Mouse (Mus musculus) cerebellum, adult 18-20 months (tissue): ENCODE results near the gene Ppp1r10.

Source experiments
- DNase-seq, 2 experiments: peaks; one replicate each; pipeline ENCODE4 v3.0.0; 2021

Gene Ppp1r10

DNA sequence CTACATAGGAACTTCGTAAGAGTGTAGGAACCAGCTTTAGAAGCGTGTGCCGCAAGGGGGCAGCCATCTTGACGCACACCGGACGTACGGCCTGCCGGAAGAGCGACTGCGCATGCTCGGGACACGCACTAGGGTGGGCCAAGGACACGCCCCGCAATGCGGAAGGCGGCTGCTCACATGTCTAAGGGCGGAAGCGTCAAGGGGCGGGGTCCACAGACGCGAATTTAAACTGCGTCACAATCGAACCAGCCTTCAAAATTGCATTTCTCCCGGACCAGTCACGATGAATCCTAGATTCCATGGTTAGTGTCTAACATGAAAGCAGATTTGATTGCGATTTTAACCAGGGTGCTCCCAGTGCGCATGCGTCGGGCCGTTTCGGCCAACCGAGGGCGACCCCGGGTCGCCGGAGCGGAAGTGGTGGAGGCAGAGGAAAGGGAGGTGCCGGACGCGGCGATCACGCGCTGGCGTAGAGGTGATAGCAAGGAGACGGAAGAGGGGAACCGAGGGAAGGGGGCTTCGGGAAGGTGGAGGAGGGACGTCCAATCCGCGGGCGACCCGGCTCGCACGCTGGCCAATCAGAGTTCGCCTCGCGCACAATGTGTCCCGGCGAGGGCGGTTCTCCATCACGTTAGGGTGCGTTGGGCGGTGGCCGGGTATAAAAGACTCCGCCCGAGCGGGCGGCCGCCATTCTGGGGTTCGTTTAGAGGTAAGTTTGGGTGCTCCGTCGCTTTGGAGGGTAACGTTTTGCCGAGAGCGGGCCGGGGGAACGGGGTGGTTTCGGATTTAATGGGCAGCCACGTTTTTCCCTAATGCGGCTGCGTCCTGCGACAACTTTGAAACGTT, at the start of gene Ppp1r10, which contains the start of gene Mrps18b:
Gene Ppp1r10 (plus strand): TSS at position 138 of the 846 bp plus-strand sequence.
Gene Mrps18b (minus strand): TSS at position 93 of the 846 bp plus-strand sequence.
- peak; percentile 98 to 100 for DNase-seq

DNA sequence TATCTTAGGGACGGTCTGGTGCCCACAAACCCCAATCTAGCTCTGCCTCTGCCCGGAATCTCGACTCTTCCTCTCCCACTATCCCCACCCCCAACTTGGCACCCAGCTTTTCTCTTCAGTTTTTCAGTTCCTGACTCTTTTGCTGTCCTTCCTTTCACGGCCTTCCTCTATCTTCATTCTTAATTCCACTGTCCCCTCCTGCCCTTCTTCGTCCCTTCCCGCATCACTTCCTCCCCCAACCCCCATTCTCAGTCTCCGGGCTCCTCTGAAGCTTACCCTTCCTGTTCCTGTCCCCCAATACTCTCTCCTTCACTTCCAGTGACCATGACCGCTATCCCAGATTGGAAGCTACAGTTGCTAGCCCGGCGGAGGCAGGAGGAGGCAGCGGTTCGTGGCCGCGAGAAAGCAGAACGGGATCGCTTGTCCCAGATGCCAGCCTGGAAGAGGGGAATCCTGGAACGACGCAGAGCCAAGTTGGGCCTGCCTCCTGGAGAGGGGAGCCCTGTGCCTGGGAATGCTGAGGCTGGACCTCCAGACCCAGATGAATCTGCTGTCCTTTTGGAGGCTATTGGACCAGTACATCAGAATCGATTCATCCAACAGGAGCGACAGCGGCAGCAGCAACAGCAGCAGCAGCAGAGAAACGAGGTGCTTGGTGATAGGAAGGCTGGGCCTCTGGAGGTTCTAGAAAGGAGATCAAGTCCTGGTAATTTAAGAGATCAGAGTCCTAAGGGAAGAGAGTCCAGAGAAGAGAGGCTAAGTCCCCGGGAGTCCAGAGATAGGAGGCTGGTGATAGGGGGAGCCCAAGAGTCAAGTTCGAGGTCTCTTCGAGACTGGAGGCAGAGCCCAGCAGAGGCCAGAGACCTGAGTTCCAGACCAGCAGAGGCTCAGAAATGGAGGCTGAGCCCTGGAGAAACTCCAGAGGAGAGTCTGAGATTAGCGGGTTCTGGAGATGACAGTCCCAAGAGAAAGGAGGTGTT, 49.0 kb upstream of the Ppp1r10 start:
- DNase-seq: peak; percentile 40 to 47

DNA sequence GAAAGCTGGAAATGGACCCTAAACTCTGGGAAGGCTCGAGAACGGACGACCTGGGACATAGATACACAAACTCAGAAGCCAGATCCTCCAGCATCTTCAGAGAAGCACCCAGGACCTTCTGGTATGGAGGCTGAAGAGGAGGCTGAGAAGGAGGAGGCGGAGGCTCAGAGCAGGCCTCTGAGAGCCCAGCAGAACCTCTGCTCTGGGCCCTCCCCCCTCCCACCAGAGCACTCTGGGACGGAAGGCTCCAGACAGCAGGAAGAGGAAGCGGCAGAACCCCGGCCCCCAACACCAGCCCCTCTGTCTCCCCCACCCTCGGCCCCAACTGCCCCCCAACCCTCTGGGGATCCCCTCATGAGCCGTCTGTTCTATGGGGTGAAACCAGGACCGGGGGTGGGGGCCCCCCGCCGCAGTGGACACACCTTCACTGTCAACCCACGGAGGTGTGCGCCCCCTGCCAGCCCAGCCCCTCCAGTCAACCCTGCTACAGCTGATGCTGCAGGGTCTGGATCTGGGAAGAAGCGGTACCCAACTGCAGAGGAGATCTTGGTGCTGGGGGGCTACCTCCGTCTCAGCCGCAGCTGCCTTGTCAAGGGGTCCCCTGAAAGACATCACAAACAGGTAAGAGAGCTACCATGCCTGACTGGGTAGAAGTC, 47.9 kb upstream of the Ppp1r10 start:
- no peak for DNase-seq

DNA sequence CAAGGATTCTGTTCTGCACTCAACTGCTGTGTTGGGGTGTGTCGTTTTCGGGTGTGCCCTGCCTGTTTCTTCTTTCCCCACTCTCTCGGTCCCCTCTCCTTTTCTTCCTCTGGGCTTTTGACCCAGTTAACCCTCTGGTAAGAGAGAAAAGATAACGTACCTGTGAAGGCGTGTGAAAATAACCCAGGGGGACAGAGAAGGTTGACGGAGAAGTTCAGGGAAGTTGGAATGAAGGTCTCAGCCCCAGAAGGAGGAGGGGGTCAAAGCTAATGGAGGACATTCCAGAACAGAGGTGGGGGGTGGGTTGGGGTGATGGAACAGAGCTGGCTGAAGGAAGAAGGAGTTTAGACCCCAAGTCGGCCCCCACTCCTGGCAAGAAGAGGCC, 47.3 kb upstream of the Ppp1r10 start:
- DNase-seq: no peak

DNA sequence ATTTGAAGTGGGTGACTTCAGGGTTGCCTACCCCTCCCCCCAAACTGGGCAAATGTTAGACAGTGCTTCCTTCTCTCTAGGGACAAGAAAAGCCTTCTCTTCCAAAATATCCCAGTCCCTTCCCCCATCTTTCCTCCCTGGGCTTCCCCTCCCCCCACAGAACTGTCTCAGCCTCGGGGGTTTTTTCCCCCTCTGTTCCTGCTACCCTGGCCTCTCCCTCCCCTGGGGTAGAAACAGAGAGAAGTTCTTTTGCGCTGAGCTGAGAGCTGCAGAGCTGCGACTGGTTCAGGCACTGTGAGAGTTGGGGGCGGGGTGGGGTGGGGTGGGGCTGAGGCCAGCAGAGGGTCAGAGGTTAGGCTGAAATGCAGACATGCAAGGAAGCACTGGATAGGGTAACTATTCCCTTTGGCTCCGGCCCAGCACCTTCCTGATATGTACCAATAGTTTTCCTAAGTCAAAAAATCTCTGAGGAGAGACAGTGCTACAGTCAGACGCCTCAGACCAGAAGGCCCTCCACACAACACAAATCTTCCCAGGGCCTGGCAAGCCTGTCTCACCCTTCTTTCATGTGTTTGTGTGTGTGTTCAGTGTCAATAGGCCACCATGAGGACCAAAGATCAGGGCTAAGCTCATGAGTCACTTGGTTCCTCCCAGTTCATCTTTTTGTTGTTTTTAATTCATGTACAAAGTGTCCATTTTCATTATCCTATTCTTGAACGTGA, 46.7 kb upstream of the Ppp1r10 start:
- DNase-seq: no peak

DNA sequence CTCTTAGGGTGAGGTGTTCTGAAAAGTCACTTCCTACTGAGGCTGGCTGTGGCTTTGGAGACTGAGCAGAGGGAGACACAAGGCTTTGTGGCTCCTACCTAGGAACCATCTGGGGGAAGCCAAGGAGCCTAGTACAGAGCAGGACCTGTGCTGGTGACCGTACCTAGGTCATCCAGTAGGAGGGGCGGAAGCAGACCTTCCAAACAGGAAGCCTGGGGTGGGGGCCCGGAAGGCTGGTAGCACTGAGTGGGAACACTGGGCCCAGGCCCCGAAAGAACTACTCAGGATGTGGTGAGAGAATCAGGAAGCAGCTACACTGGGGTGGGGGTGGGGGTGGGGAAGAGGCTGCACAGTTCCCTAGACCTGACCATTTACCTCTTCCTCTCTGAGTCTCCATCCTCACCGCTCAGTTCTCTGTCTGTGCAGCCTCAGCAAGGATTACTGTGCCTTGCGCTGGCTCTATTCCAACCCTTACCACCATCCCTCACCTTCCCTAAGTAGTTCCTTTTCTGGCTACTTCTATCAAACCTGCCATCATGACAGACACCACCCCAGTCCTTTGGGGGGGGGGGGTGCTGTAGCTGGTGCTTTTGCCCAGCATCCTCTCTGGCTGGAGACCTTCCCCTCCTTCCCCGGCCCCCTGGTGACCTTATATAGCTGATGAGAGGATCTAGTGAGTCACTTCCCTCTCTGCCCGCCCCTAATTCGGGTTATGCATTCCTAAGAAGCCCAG, 45.9 kb upstream of the Ppp1r10 start:
- DNase-seq: no peak

DNA sequence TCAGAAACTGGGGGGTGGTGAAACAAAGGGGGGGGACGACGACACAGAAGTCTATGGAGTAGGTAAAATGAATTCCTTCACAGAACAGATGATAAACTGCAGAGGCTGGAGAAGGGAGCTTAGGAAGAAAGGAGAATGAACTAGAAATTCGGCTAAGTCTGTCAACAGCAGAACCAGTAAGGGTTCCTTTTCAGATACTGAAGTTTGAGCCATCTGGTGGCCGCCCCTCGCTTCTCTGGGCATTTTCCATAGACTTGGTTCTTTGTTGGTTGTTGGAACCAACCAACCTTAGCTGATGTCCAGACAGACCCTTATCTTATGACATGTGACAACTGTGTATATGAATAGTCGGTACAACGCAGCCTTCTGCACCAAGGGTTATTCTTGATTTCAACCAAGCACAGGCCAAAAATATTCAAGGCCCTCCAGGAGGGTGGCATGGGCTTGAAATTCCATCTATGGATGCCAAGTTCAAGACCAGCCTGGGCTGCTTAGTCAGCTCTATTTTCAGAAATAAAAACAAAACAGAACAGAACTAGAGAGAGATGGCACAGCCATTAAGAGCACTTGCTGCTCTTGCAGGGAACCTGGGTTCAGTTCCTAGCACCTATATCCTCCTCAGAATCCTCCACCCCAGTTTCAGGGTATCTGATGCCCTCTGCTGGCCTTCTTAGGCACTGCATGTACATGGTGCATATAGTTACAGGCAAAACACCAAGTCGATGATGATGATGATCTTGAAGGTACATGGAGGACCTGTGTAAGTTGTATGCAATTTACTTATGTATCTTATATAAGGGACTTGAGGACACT, 45.1 kb upstream of the Ppp1r10 start:
- DNase-seq: no peak

DNA sequence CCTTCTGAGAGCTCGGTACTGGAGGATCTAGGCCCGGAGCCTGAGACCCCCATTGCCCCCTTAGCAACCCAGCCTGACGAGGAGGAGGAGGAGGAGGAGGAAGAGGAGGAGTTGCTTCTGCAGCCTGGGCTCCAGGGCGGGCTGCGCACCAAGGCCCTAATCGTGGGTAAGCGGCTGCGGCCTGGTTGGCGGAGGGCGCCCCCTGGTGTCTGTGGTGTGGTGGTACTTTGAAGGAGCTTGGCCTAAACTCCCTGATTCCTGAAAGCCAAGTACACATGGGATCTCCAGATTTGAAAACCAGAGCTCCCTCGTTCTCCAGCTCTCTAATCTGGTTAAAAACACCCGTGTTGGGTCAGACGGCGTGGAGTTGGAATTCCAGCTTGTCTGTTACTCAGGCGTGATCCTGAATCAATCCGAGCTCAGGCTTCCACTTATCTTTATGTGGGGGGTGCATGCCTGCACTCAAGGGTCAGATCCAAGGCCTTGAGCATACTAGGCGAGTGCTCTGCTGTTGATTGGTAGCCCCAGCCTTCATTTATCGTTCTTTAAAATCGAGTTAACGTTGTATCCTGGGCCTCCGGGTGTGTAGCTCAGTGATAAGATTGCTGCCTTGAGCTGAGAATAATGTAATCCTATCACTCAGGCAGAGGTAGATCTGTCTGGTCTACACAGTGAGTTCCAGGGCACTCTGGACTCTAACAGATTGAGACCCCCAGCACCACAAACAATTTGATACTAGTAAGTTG, 42.3 kb upstream of the Ppp1r10 start:
- peak; percentile 88 to 93 for DNase-seq

DNA sequence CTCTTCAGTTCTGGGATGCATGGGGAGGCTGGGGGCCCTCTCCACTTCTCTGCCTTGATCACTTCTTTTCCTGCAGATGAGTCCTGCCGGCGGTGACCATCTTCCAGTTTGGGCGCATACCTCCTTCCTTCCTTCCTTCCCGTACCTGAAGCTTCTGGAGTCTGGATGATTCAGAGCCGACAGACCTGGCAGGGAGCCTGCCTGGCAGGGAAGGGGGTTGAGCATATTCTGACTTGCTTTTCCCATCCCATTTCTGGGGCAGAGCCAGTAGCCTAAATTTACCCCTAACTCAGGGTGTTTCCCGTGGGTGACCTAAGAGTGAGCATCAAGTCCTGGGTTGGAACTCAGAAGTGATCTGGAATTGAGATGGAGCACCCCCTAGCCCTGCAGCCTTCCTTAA, 41.5 kb upstream of the Ppp1r10 start:
- DNase-seq: no peak

DNA sequence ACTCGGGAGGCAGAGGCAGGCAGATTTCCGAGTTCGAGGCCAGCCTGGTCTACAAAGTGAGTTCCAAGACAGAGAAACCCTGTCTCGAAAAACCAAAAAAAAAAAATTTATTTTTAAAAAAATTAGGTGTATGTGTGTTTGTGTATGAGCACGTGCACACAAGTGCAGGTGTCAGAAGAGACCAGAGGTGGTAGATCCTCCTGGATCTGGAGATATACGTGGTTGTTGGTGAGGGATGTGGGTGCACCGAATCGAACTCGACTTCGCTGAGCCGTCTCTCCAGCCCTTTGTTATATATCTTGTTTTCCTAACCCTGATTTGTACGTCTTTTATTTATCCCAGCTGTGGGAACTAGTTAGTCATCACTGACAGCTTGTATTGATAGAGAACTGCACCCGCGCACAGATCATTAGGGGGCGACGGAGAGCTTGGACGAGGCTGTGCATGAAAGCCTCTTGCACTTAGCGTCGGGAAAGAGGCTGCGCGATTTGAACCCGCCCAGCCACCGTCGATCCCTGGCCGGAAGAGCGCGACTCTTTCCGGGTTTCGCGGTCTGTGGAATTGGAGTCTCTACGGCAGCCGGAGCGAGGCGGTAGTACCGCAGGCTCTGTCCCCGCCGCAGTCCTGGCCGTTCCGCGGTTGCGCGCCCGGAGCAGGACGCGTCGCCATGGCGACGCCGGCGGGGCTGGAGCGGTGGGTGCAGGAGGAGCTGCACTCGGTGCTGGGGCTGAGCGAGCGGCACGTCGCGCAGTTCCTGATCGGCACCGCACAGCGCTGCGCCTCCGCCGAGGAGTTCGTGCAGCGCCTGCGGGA, 36.8 kb upstream of the Ppp1r10 start, which contains the start of gene Dhx16:
Gene Dhx16 (plus strand): TSS at position 575 of the 813 bp plus-strand sequence.
- peak; percentile 97 to 98 for DNase-seq

DNA sequence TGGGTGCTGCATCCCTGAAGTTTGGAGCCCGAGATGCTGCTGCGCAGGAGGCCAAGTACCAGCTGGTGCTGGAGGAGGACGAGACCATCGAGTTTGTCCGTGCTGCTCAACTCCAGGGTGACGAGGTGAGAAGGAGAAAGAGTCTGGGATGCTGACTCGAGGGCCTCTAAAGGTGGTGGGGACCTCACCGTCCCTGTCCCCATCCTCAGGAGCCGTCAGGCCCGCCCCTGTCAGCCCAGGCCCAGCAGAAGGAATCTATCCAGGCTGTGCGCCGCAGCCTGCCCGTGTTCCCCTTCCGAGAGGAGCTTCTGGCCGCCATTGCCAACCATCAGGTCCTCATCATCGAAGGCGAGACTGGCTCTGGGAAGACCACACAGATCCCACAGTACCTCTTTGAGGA, 33.3 kb upstream of the Ppp1r10 start:
- no peak for DNase-seq

DNA sequence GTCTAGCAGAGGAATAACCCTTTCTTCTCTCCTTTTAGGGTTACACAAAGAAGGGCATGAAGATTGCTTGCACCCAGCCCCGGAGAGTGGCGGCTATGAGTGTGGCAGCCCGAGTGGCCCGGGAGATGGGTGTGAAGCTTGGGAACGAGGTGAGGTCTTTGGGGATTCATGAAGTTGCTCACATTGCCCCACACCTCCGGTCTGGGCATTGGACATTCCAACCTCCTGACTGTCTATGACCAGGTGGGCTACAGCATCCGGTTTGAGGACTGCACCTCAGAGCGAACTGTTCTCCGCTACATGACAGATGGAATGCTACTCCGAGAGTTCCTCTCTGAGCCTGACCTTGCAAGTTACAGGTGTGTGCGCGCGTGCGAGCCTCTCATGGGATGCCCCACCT, 32.5 kb upstream of the Ppp1r10 start:
- no peak for DNase-seq

DNA sequence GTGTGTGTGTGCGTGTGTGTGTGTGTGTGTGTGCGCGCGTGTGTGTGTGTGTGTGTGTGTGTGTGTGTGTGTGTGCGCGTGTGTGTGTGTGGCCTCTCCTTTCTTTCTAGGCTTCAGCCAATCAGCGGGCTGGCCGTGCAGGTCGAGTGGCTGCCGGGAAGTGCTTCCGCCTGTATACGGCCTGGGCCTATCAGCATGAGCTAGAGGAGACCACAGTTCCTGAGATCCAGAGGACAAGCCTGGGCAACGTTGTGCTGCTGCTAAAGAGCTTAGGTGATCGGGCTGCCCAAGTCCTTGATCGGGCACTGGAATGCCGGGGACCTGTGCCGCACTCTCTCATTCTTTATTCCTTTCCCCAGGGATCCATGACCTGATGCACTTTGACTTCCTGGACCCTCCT, 28.5 kb upstream of the Ppp1r10 start:
- no peak for DNase-seq

DNA sequence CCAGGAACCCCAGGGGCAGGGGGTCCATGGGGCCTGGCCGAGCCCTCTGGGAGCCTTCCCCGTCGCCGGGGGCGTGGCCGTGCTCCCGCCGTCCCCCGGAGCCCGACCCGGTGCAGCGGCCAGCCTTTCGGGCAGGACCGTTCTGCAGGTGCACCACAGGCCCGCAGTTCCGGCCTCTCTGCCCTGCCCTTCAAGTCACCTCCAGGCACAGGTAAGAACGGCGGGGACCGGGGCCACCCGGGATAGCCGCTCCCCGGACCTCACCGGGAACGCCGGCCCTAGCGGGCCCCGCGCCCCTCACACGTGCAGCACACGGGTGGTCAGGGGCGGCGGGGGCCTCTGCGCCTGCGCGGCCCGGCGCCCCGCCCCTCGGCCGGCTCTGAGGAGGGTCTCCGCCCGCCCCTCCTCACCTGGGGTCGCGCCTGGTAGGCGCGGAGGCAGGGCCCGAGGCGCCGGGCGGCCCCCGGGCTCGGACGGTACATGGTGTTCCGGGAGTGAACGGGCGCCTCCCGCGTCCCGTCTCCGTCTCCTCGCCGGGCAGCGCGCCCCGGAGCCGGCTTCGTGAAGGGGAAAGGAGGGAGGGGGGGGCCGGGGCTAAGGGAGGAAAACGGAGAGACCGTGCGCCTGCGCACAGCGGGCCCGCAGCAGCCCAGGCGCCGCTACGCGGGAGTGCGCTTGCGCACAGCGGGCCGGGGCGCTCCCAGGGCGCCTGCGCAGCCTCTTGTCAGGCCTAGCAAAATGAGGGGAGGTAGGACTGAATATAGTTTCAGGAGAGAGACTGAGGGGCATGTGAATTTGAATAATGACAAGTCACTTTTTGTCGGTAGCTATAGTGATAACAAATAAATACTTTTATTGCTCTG, 19.2 kb upstream of the Ppp1r10 start, which contains the start of gene 2310061I04Rik:
Gene 2310061I04Rik (minus strand): TSS at position 651 of the 863 bp plus-strand sequence.
- DNase-seq: peak; percentile 89 to 97

DNA sequence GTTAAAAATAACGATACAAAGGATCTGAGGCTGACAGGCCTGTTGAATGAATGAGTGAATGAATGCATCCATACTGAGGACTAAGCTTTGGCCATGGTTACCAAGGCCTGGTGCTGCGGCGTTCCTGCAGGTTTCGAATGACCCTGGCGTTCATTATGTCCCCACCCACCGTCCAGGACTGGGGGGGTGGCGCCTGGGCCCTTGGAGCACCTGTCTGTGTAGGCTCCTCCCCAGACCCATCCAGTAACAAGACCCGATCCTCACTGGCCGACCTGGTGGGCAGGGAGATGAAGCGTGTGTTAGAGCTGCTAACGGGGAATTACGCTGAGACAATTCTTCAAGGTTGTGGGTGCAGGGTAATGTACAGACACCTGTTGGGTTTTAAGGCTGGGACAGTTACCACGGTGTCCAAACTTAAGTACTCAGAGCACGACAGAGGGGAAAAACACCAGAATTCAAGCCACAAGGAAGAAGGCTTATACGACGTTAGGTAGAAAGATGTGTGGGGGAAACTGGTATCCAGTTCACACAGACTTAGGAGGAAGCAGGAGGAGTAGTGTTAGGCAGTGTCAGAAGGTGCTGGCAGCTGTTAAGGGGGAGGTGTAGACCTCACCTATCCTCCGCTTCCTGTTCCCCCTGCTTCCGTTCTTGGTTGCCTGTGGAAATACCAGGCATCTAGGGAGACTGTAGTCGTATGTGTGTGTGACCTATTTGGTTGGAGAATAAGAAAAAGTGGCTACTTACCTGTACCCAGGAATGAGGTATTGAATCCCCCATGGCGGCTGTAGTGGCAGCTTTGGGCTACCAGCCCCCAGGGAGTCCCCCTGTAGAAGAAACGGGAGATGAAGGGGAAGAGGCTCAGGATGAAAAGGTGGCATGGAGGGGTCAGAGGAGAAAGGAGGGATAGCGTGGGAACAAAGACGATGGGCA, 18.3 kb upstream of the Ppp1r10 start:
- peak; percentile 41 to 51 for DNase-seq

DNA sequence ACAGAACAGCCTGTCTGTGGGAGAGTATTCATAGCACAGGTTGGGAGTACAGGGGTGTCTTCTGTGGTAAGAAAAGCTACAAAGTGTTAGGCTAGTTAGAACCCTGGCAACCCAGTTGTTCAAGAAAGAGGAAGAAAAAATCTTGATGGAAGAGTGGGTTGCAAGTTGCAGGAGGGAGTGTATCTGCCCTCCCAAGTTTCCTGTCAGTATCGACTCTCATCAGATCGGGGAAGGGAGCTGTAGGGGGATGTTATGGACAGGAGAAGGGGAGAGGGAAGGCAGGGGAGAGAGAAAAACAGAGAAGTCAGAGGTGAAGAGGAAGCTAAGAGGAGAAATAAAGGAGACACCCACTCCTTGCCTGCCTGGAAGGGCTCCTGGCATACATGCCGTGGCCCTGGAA, 15.6 kb upstream of the Ppp1r10 start:
- no peak for DNase-seq
